ENCODE assay signal across 21 mouse cellular contexts in the genomic region with DNA sequence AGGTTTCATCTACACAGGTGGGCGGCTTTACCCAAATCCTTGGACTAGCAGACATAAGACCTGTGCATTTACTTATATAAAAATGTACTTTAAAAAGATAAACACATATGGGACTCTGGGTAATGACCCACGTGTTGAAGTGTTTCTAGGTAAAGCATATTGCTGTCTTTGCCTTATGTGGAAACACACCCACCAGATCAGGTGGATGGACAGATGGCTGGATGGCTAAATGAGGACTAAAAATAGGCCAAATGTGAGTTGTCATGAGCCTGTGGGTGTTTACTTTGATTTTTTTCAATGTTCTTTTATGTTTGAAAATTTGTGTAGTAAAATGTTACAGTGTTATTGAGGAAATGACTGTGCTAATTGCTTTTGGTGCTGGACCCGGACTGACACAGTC.
A peak's percentile ranks its signal among the peaks of the same experiment; 100 is the strongest.
DNase-seq lines count a peak whose midpoint lies in the region; ATAC-seq and TF ChIP-seq lines count a peak whose summit lies in the region.
"Had no signal": no experiment of that assay in that cellular context is flagged by ENCODE, and none has a peak within 500 bp of the region (broad histone marks: within the 10 kb centered on the region; RNA-seq: fewer than 3 reads in every experiment).

No protein-coding gene starts in this region.

- H3K4me1 ChIP-seq in heart, embryonic 10.5 days: peaks cover 7% of the 10 kb centered on the region; the same call in 1 of the 2 replicates
- no peaks in the 10 kb centered on the region for H3K4me1 ChIP-seq in lung, postnatal 0 days (ENCODE audit: insufficient read depth, low read depth, low read length)
- H3K4me1 ChIP-seq: hindbrain, embryonic 15.5 days had no signal

- 80% methylated on average over 3 of the region's 3 CpGs for WGBS in heart, embryonic 10.5 days
- 69% methylated on average over 3 of the region's 3 CpGs for WGBS in lung, postnatal 0 days

- H3K27me3 ChIP-seq in heart, embryonic 10.5 days (ENCODE audit: insufficient read depth, poor library complexity, severe bottlenecking): 0 out of 2 replicates have a peak, but pooled peaks cover 8% of the 10 kb centered on the region
- no peaks in the 10 kb centered on the region for H3K27me3 ChIP-seq in lung, postnatal 0 days (replicated peaks; ENCODE audit: insufficient read depth, low read length)
- H3K27me3 ChIP-seq: CH12.LX; heart, embryonic 13.5 days; hindbrain, embryonic 15.5 days had no signal

- no peak for TF ChIP-seq EP300 in lung, postnatal 0 days (IDR thresholded peaks at IDR 0.05)

- H3K27ac ChIP-seq in heart, embryonic 10.5 days: no peak overlapping the region
- no peak overlapping the region for H3K27ac ChIP-seq in lung, postnatal 0 days (ENCODE audit: low read length)
- H3K27ac ChIP-seq: embryonic facial prominence, embryonic 10.5 days; heart, embryonic 13.5 days; hindbrain, embryonic 15.5 days had no signal

- no peak for ATAC-seq in lung, postnatal 0 days
- ATAC-seq: intestine, embryonic 16.5 days; midbrain, embryonic 16.5 days had no signal

- H3K4me2 ChIP-seq in lung, postnatal 0 days (replicated peaks; ENCODE audit: low read depth, low read length): no peak overlapping the region
- H3K4me2 ChIP-seq: heart, embryonic 13.5 days; hindbrain, embryonic 15.5 days had no signal

- no peak overlapping the region for H3K9ac ChIP-seq in lung, postnatal 0 days (replicated peaks; ENCODE audit: low read depth)
- H3K9ac ChIP-seq: heart, embryonic 13.5 days; hindbrain, embryonic 15.5 days had no signal

- no peak for TF ChIP-seq CTCF in lung, postnatal 0 days (IDR thresholded peaks at IDR 0.05)

- H3K36me3 ChIP-seq in heart, embryonic 10.5 days: no peaks in the 10 kb centered on the region
- no peaks in the 10 kb centered on the region for H3K36me3 ChIP-seq in lung, postnatal 0 days (ENCODE audit: insufficient read depth, low read length)
- H3K36me3 ChIP-seq: embryonic facial prominence, embryonic 10.5 days; heart, embryonic 13.5 days; hindbrain, embryonic 15.5 days had no signal

- no peak overlapping the region for H3K4me3 ChIP-seq in heart, embryonic 10.5 days
- H3K4me3 ChIP-seq in lung, postnatal 0 days (ENCODE audit: low read depth, low read length): no peak overlapping the region
- H3K4me3 ChIP-seq: embryonic facial prominence, embryonic 10.5 days; heart, embryonic 13.5 days; hindbrain, embryonic 15.5 days had no signal

- intact Hi-C loops in left cerebral cortex, postnatal 4 days (cut with DNase I): no loop called here
- intact Hi-C loops in heart, postnatal 14 days (cut with DNase I): no loop called here

- peak; percentile 63 for DNase-seq in left cerebral cortex, adult 18-20 months (ENCODE audit: low spot score in 2 of 2)
- no peak for DNase-seq in left cerebral cortex, postnatal 4 days
- peak; percentile 48 to 87 for DNase-seq in frontal cortex, postnatal 36 days (ENCODE audit: low spot score in 2 of 2)
- DNase-seq in layer of hippocampus, postnatal 36 days: peak; percentile 17 to 22
- peak; percentile 62 for DNase-seq in right cerebral cortex, postnatal 25 days
- DNase-seq in heart, embryonic 10.5 days (ENCODE audit: low spot score): no peak
- DNase-seq in heart, postnatal 14 days: no peak
- DNase-seq in lung, postnatal 0 days (ENCODE audit: low spot score): no peak
- DNase-seq: adrenal gland, postnatal 14 days; cerebellum, adult 18-20 months; heart, postnatal 36 days; kidney, postnatal 4 days; lung, postnatal 10 days; spleen, adult 18-20 months; thymus, postnatal 36 days had no signal

- H3K9me3 ChIP-seq in heart, embryonic 10.5 days: no peaks in the 10 kb centered on the region; the same call in 1 of the 2 replicates
- H3K9me3 ChIP-seq in lung, postnatal 0 days (ENCODE audit: low read length): no peaks in the 10 kb centered on the region
- H3K9me3 ChIP-seq: heart, embryonic 13.5 days; hindbrain, embryonic 15.5 days had no signal

Comparison
In these comparisons a context has a peak if more than half of its experiments do, and no peak if none do; other contexts are left out.
1. DNase-seq: peak in left cerebral cortex, adult 18-20 months (2 of 2), frontal cortex, postnatal 36 days (2 of 2), layer of hippocampus, postnatal 36 days (2 of 2) and right cerebral cortex, postnatal 25 days (single experiment); none in left cerebral cortex, postnatal 4 days (single experiment), heart, embryonic 10.5 days (single experiment), heart, postnatal 14 days (0 of 2) and lung, postnatal 0 days (single experiment).